Mouse (Mus musculus): ENCODE results near the gene Gcsam.

DNA sequence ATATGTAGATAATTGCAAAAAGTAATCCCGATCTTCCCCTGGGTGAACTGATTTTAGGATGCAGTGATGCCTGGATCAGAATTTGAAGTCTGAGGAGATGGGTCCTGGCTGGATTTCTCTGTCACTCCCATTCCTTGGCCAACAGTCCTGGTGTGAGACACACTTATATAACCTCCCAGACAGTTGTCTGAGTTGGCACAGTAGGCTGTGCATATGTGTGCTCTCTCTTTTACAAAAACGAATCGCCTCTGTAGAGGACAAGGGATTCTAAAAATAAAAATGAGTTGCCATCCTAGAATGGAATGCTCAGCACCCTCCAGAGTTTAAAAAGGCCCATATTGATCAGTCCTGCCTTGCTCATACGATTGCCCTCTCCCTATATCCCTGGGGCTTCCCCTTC lies 49.4 kb downstream of the Gcsam start:
- TF ChIP-seq CTCF (IDR thresholded peaks at IDR 0.05; ENCODE audit: control insufficient read depth, insufficient read depth, insufficient read length) = no peak
- no peak for TF ChIP-seq MAX (IDR thresholded peaks at IDR 0.05)
- TF ChIP-seq MYOD1 (IDR thresholded peaks at IDR 0.05; ENCODE audit: control insufficient read depth, insufficient read length, low read depth) = no peak
- no peak for TF ChIP-seq FOSL1 (IDR thresholded peaks at IDR 0.05; ENCODE audit: insufficient read depth, low read length, poor library complexity, severe bottlenecking)

Measured in C2C12 (cell line).